Mouse (Mus musculus) midbrain, embryonic 15.5 days (tissue): ENCODE data around the gene Tcirg1. TPM values are rescaled to one million over a fixed set of nuclear protein-coding genes. Genes with fewer than 3 reads are reported as not detected.

Experiments used
- ATAC-seq: fragments of 200-750 bp; cut with Nextera tagmentation; replicated peaks from 2 replicates; pipeline ENCODE4 v1.8.0; 2017; ENCODE audit warnings: moderate TSS enrichment
- H3K27ac ChIP-seq: fragments of 300-500 bp; sonication (generic); 2 replicates; pipeline ENCODE4 v1.5.1; 2015; ENCODE audit warnings: mild to moderate bottlenecking, inconsistent platforms
- H3K27me3 ChIP-seq: fragments of 300-500 bp; sonication (generic); replicated peaks from 2 replicates; pipeline ENCODE4 v1.6.1; 2015; ENCODE audit warnings: inconsistent platforms
- H3K36me3 ChIP-seq: fragments of 300-500 bp; sonication (generic); replicated peaks from 2 replicates; pipeline ENCODE4 v1.6.1; 2015; ENCODE audit warnings: inconsistent platforms
- H3K4me1 ChIP-seq: fragments of 300-500 bp; sonication (generic); 2 replicates; pipeline ENCODE4 v1.6.1; 2015; ENCODE audit warnings: inconsistent platforms
- H3K4me2 ChIP-seq: fragments of 300-500 bp; sonication (generic); 2 replicates; pipeline ENCODE4 v1.6.1; 2015; ENCODE audit warnings: inconsistent platforms, mild to moderate bottlenecking, moderate library complexity
- H3K4me3 ChIP-seq: fragments of 300-500 bp; sonication (generic); 2 replicates; pipeline ENCODE4 v1.5.1; 2015; ENCODE audit warnings: mild to moderate bottlenecking, inconsistent platforms
- H3K9ac ChIP-seq: fragments of 300-500 bp; sonication (generic); 2 replicates; pipeline ENCODE4 v1.6.1; 2015; ENCODE audit warnings: mild to moderate bottlenecking, inconsistent platforms
- H3K9me3 ChIP-seq: fragments of 300-500 bp; sonication (generic); 2 replicates; pipeline ENCODE4 v1.6.1; 2016; ENCODE audit warnings: inconsistent platforms
- WGBS: fragments of 180-500 bp; shearing (Covaris S2); methylation state at CpG from one replicate; pipeline ENCODE4 v1.1.7; 2015; ENCODE audit warnings: mixed read lengths; 5-methylcytosine and 5-hydroxymethylcytosine counted together
- polyA plus RNA-seq: library from polyadenylated mRNA; unstranded; fragments of >200 nt; fragmentation: Nextera tagmentation; extraction: Ambion mirVana; gene quantifications from 2 replicates; pipeline ENCODE4 v1.2.1, GENCODE M21; 2015

The Tcirg1 gene
- polyA plus RNA-seq, 1 experiment from 2014 or later: 14.6 TPM

GRCm38 (mm10) chr19:3942315-3942714 lies 35.4 kb upstream of the Tcirg1 start:
- ATAC-seq: no peak

GRCm38 (mm10) chr19:3935896-3936850 lies 29.2 kb upstream of the Tcirg1 start:
- no peaks in the 10 kb centered on the region for H3K9me3 ChIP-seq
- H3K4me2 ChIP-seq: peak overlapping the region; percentile 65
- H3K27me3 ChIP-seq: peaks cover 13% of the 10 kb centered on the region
- ATAC-seq: no peak
- peak overlapping the region; percentile 18; the same call in 1 of the 2 replicates for H3K9ac ChIP-seq
- peaks cover 12% of the 10 kb centered on the region for H3K4me1 ChIP-seq
- H3K4me3 ChIP-seq: peak overlapping the region; percentile 37
- H3K36me3 ChIP-seq: no peaks in the 10 kb centered on the region
- no peak overlapping the region for H3K27ac ChIP-seq
- WGBS: 10% methylated on average over 22 of the region's 22 CpGs

More at GRCm38 (mm10) chr19:3942315-3942714, 35.4 kb upstream of the Tcirg1 start:
- Histone ChIP-seq H3K4me3 (no peak overlapping the region), H3K4me1 (no peaks in the 10 kb centered on the region), H3K36me3 (no peaks in the 10 kb centered on the region), H3K27me3 (0 out of 2 replicates have a peak, but pooled peaks cover 3% of the 10 kb centered on the region), H3K9ac (no peak overlapping the region), H3K27ac (no peak overlapping the region), H3K9me3 (no peaks in the 10 kb centered on the region), H3K4me2 (no peak overlapping the region)
- 83% methylated on average over 7 of the region's 7 CpGs for WGBS

- WGBS: 7% methylated on average over 41 of the region's 42 CpGs
- H3K27ac ChIP-seq: no peak within 1 kb of the TSS
- peak within 1 kb of the TSS; percentile 37 for H3K4me3 ChIP-seq
- H3K9ac ChIP-seq: peak within 1 kb of the TSS; percentile 18; the same call in 1 of the 2 replicates
- peak within 1 kb of the TSS; percentile 65 for H3K4me2 ChIP-seq
- H3K36me3 ChIP-seq: no peaks in the 10 kb centered on the region
- no peaks in the 10 kb centered on the region for H3K9me3 ChIP-seq
- ATAC-seq: peak; percentile 50; the same call in 1 of the 2 replicates
- H3K27me3 ChIP-seq: peaks cover 13% of the 10 kb centered on the region
- peaks cover 12% of the 10 kb centered on the region for H3K4me1 ChIP-seq
Observed at GRCm38 (mm10) chr19:3935032-3935895, 28.3 kb upstream of the Tcirg1 start, which contains the start of gene Unc93b1. Unc93b1 (plus strand) TSS chr19:3935186.

GRCm38 (mm10) chr19:3931716-3932115 lies 24.8 kb upstream of the Tcirg1 start:
- no peak overlapping the region for H3K4me3 ChIP-seq
- no peaks in the 10 kb centered on the region for H3K9me3 ChIP-seq
- H3K4me2 ChIP-seq: no peak overlapping the region
- 91% methylated on average over 9 of the region's 9 CpGs for WGBS
- H3K27me3 ChIP-seq: peaks cover 13% of the 10 kb centered on the region
- no peaks in the 10 kb centered on the region for H3K36me3 ChIP-seq
- ATAC-seq: no peak
- H3K4me1 ChIP-seq: peaks cover 20% of the 10 kb centered on the region
- no peak overlapping the region for H3K27ac ChIP-seq
- H3K9ac ChIP-seq: no peak overlapping the region

GRCm38 (mm10) chr19:3930262-3931057 lies 23.5 kb upstream of the Tcirg1 start:
- H3K9ac ChIP-seq: no peak overlapping the region

GRCm38 (mm10) chr19:3929211-3929941 lies 22.4 kb upstream of the Tcirg1 start, which contains the start of gene Aldh3b1:
Aldh3b1 (minus strand) TSS chr19:3929808.
- Histone ChIP-seq H3K9me3 (no peaks in the 10 kb centered on the region), H3K36me3 (no peaks in the 10 kb centered on the region), H3K27me3 (no peaks in the 10 kb centered on the region), H3K4me2 (no peak within 1 kb of the TSS), H3K9ac (no peak within 1 kb of the TSS), H3K4me1 (peaks cover 8% of the 10 kb centered on the region; the same call in 1 of the 2 replicates), H3K27ac (peak within 1 kb of the TSS; percentile 43), H3K4me3 (no peak within 1 kb of the TSS)
- ATAC-seq: peak; percentile 60; the same call in 1 of the 2 replicates
- 61% methylated on average over 12 of the region's 12 CpGs for WGBS

More at GRCm38 (mm10) chr19:3930262-3931057, 23.5 kb upstream of the Tcirg1 start:
- H3K9me3 ChIP-seq: no peaks in the 10 kb centered on the region
- 72% methylated on average over 21 of the region's 21 CpGs for WGBS
- H3K27ac ChIP-seq: peak overlapping the region; percentile 43; the same call in 1 of the 2 replicates
- ATAC-seq: no peak
- peaks cover 11% of the 10 kb centered on the region for H3K4me1 ChIP-seq
- no peak overlapping the region for H3K4me2 ChIP-seq
- H3K4me3 ChIP-seq: no peak overlapping the region
- H3K27me3 ChIP-seq: peaks cover 6% of the 10 kb centered on the region; the same call in 1 of the 2 replicates
- H3K36me3 ChIP-seq: no peaks in the 10 kb centered on the region

GRCm38 (mm10) chr19:3928779-3929178 lies 21.8 kb upstream of the Tcirg1 start:
- Histone ChIP-seq H3K4me2 (no peak overlapping the region), H3K27me3 (no peaks in the 10 kb centered on the region), H3K27ac (no peak overlapping the region), H3K4me3 (no peak overlapping the region), H3K9me3 (no peaks in the 10 kb centered on the region), H3K4me1 (peaks cover 8% of the 10 kb centered on the region; the same call in 1 of the 2 replicates), H3K36me3 (no peaks in the 10 kb centered on the region), H3K9ac (no peak overlapping the region)
- no peak for ATAC-seq
- 79% methylated on average over 4 of the region's 4 CpGs for WGBS

- no peak for ATAC-seq
- Histone ChIP-seq H3K27me3 (no peaks in the 10 kb centered on the region), H3K9ac (no peak overlapping the region), H3K9me3 (no peaks in the 10 kb centered on the region), H3K4me1 (peaks cover 8% of the 10 kb centered on the region; the same call in 1 of the 2 replicates), H3K4me2 (no peak overlapping the region), H3K4me3 (no peak overlapping the region), H3K36me3 (no peaks in the 10 kb centered on the region), H3K27ac (no peak overlapping the region)
- 97% methylated on average over 4 of the region's 4 CpGs for WGBS
Observed at GRCm38 (mm10) chr19:3927989-3928388, 21.1 kb upstream of the Tcirg1 start.

GRCm38 (mm10) chr19:3926685-3927084 lies 19.8 kb upstream of the Tcirg1 start:
- Histone ChIP-seq H3K9ac (no peak overlapping the region), H3K27ac (no peak overlapping the region), H3K9me3 (no peaks in the 10 kb centered on the region), H3K36me3 (no peaks in the 10 kb centered on the region), H3K4me2 (no peak overlapping the region), H3K4me1 (peaks cover 8% of the 10 kb centered on the region; the same call in 1 of the 2 replicates), H3K4me3 (no peak overlapping the region), H3K27me3 (no peaks in the 10 kb centered on the region)
- ATAC-seq: no peak
- WGBS: 56% methylated on average over 6 of the region's 6 CpGs

- Histone ChIP-seq H3K4me3 (no peak overlapping the region), H3K27ac (no peak overlapping the region), H3K9ac (no peak overlapping the region), H3K36me3 (no peaks in the 10 kb centered on the region), H3K4me2 (no peak overlapping the region), H3K27me3 (no peaks in the 10 kb centered on the region), H3K4me1 (peaks cover 8% of the 10 kb centered on the region; the same call in 1 of the 2 replicates), H3K9me3 (no peaks in the 10 kb centered on the region)
- 72% methylated on average over 3 of the region's 3 CpGs for WGBS
- no peak for ATAC-seq
Observed at GRCm38 (mm10) chr19:3926279-3926678, 19.3 kb upstream of the Tcirg1 start.

GRCm38 (mm10) chr19:3925859-3926258 lies 18.9 kb upstream of the Tcirg1 start:
- peaks cover 8% of the 10 kb centered on the region; the same call in 1 of the 2 replicates for H3K4me1 ChIP-seq
- H3K36me3 ChIP-seq: no peaks in the 10 kb centered on the region
- no peak overlapping the region for H3K9ac ChIP-seq
- no peak overlapping the region for H3K27ac ChIP-seq
- no peak overlapping the region for H3K4me3 ChIP-seq
- no peaks in the 10 kb centered on the region for H3K9me3 ChIP-seq
- 74% methylated on average over 6 of the region's 6 CpGs for WGBS
- no peak for ATAC-seq
- H3K27me3 ChIP-seq: no peaks in the 10 kb centered on the region
- no peak overlapping the region for H3K4me2 ChIP-seq
